Mouse (Mus musculus): Measurements from ENCODE around the gene Tmtc4. TPM values are rescaled to one million over a fixed set of nuclear protein-coding genes. Genes with fewer than 3 reads are reported as not detected.

Gene Tmtc4
- polyA plus RNA-seq, 1 experiment from 2014 or later: 31.4 TPM

- Histone ChIP-seq H3K4me3 (replicated peaks) (no peak overlapping the region), H3K27me3 (no peaks in the 10 kb centered on the region), H3K4me2 (no peak overlapping the region), H3K27ac (no peak overlapping the region), H3K4me1 (replicated peaks) (no peaks in the 10 kb centered on the region), H3K36me3 (no peaks in the 10 kb centered on the region), H3K9me3 (no peaks in the 10 kb centered on the region), H3K9ac (replicated peaks) (no peak overlapping the region)
- WGBS: 90% methylated on average over 2 of the region's 2 CpGs
- ATAC-seq (ENCODE audit: insufficient number of reproducible peaks, insufficient read depth, low FRiP score, low TSS enrichment, low read depth): peak; percentile 49; the same call in 1 of the 2 replicates
These were observed 10.1 kb upstream of the Tmtc4 start for GRCm38 (mm10) chr14:122993935-122994334.

GRCm38 (mm10) chr14:122992937-122993336 lies 9.1 kb upstream of the Tmtc4 start:
- Histone ChIP-seq H3K9me3 (no peaks in the 10 kb centered on the region), H3K4me2 (no peak overlapping the region), H3K4me1 (replicated peaks) (no peaks in the 10 kb centered on the region), H3K27ac (no peak overlapping the region), H3K4me3 (replicated peaks) (no peak overlapping the region), H3K27me3 (no peaks in the 10 kb centered on the region), H3K9ac (replicated peaks) (no peak overlapping the region), H3K36me3 (no peaks in the 10 kb centered on the region)
- WGBS: 57% methylated on average over 6 of the region's 6 CpGs
- ATAC-seq (ENCODE audit: insufficient number of reproducible peaks, insufficient read depth, low FRiP score, low TSS enrichment, low read depth): 0 out of 2 replicates have a peak, but pooled peaks have one; percentile 48

- WGBS: 61% methylated on average over 4 of the region's 4 CpGs
- no peak for ATAC-seq (ENCODE audit: insufficient number of reproducible peaks, insufficient read depth, low FRiP score, low TSS enrichment, low read depth)
- Histone ChIP-seq H3K9me3 (no peaks in the 10 kb centered on the region), H3K4me1 (replicated peaks) (no peaks in the 10 kb centered on the region), H3K27ac (no peak overlapping the region), H3K4me2 (no peak overlapping the region), H3K9ac (replicated peaks) (no peak overlapping the region), H3K36me3 (no peaks in the 10 kb centered on the region), H3K4me3 (replicated peaks) (no peak overlapping the region), H3K27me3 (no peaks in the 10 kb centered on the region)
These were observed 6.8 kb upstream of the Tmtc4 start for GRCm38 (mm10) chr14:122990521-122991052.

GRCm38 (mm10) chr14:122986404-122986803 lies 2.6 kb upstream of the Tmtc4 start:
- Histone ChIP-seq H3K4me3 (replicated peaks) (no peak overlapping the region), H3K4me1 (replicated peaks) (peaks cover 20% of the 10 kb centered on the region), H3K9me3 (no peaks in the 10 kb centered on the region), H3K27me3 (no peaks in the 10 kb centered on the region), H3K36me3 (no peaks in the 10 kb centered on the region), H3K27ac (no peak overlapping the region), H3K4me2 (no peak overlapping the region), H3K9ac (replicated peaks) (no peak overlapping the region)
- no peak for ATAC-seq (ENCODE audit: insufficient number of reproducible peaks, insufficient read depth, low FRiP score, low TSS enrichment, low read depth)
- 79% methylated on average over 2 of the region's 2 CpGs for WGBS

GRCm38 (mm10) chr14:122982571-122983225 lies 1.1 kb downstream of the Tmtc4 start:
- peaks cover 23% of the 10 kb centered on the region for H3K4me1 ChIP-seq (replicated peaks)
- ATAC-seq (ENCODE audit: insufficient number of reproducible peaks, insufficient read depth, low FRiP score, low TSS enrichment, low read depth): peak; percentile 85
- no peaks in the 10 kb centered on the region for H3K27me3 ChIP-seq
- H3K9me3 ChIP-seq: no peaks in the 10 kb centered on the region
- H3K27ac ChIP-seq: peak overlapping the region; percentile 95
- H3K36me3 ChIP-seq: no peaks in the 10 kb centered on the region
- peak overlapping the region; percentile 90 for H3K9ac ChIP-seq (replicated peaks)
- H3K4me3 ChIP-seq (replicated peaks): peak overlapping the region; percentile 83
- peak overlapping the region; percentile 84 for H3K4me2 ChIP-seq
- under 1% methylated on average over 55 of the region's 63 CpGs for WGBS

- Histone ChIP-seq H3K27me3 (no peaks in the 10 kb centered on the region), H3K4me3 (replicated peaks) (peak overlapping the region; percentile 83), H3K9ac (replicated peaks) (peak overlapping the region; percentile 90), H3K36me3 (no peaks in the 10 kb centered on the region), H3K4me2 (peak overlapping the region; percentile 84), H3K9me3 (no peaks in the 10 kb centered on the region), H3K27ac (no peak overlapping the region), H3K4me1 (replicated peaks) (peaks cover 23% of the 10 kb centered on the region)
- WGBS: 49% methylated on average over 8 of the region's 8 CpGs
- no peak for ATAC-seq (ENCODE audit: insufficient number of reproducible peaks, insufficient read depth, low FRiP score, low TSS enrichment, low read depth)
These were observed 1.9 kb downstream of the Tmtc4 start for GRCm38 (mm10) chr14:122981831-122982485.

- Histone ChIP-seq H3K4me3 (replicated peaks) (no peak overlapping the region), H3K27ac (no peak overlapping the region), H3K9me3 (no peaks in the 10 kb centered on the region), H3K36me3 (no peaks in the 10 kb centered on the region), H3K4me2 (no peak overlapping the region), H3K27me3 (no peaks in the 10 kb centered on the region), H3K9ac (replicated peaks) (no peak overlapping the region), H3K4me1 (replicated peaks) (peaks cover 17% of the 10 kb centered on the region)
- 86% methylated on average over 3 of the region's 3 CpGs for WGBS
- ATAC-seq (ENCODE audit: insufficient number of reproducible peaks, insufficient read depth, low FRiP score, low TSS enrichment, low read depth): no peak
These were observed 5.0 kb downstream of the Tmtc4 start for GRCm38 (mm10) chr14:122978871-122979270.

- Histone ChIP-seq H3K9me3 (no peaks in the 10 kb centered on the region), H3K9ac (replicated peaks) (no peak overlapping the region), H3K4me3 (replicated peaks) (no peak overlapping the region), H3K4me2 (no peak overlapping the region), H3K36me3 (peaks cover 7% of the 10 kb centered on the region), H3K27me3 (no peaks in the 10 kb centered on the region), H3K27ac (no peak overlapping the region), H3K4me1 (replicated peaks) (peaks cover 15% of the 10 kb centered on the region)
- ATAC-seq (ENCODE audit: insufficient number of reproducible peaks, insufficient read depth, low FRiP score, low TSS enrichment, low read depth): no peak
- 77% methylated on average over 1 of the region's 1 CpGs for WGBS
These were observed 6.1 kb downstream of the Tmtc4 start for GRCm38 (mm10) chr14:122977797-122978140.

- Histone ChIP-seq H3K36me3 (peaks cover 12% of the 10 kb centered on the region), H3K27me3 (no peaks in the 10 kb centered on the region), H3K9me3 (no peaks in the 10 kb centered on the region), H3K4me1 (replicated peaks) (peaks cover 12% of the 10 kb centered on the region), H3K4me2 (no peak overlapping the region), H3K4me3 (replicated peaks) (no peak overlapping the region), H3K9ac (replicated peaks) (no peak overlapping the region), H3K27ac (no peak overlapping the region)
- 83% methylated on average over 9 of the region's 9 CpGs for WGBS
- ATAC-seq (ENCODE audit: insufficient number of reproducible peaks, insufficient read depth, low FRiP score, low TSS enrichment, low read depth): no peak
These were observed 6.6 kb downstream of the Tmtc4 start for GRCm38 (mm10) chr14:122977056-122977796.

- Histone ChIP-seq H3K27me3 (no peaks in the 10 kb centered on the region), H3K9ac (replicated peaks) (no peak overlapping the region), H3K9me3 (no peaks in the 10 kb centered on the region), H3K36me3 (peaks cover 34% of the 10 kb centered on the region), H3K4me3 (replicated peaks) (no peak overlapping the region), H3K27ac (no peak overlapping the region), H3K4me2 (no peak overlapping the region), H3K4me1 (replicated peaks) (no peaks in the 10 kb centered on the region)
- ATAC-seq (ENCODE audit: insufficient number of reproducible peaks, insufficient read depth, low FRiP score, low TSS enrichment, low read depth): peak; percentile 47; the same call in 1 of the 2 replicates
- WGBS: 89% methylated on average over 3 of the region's 3 CpGs
These were observed 8.8 kb downstream of the Tmtc4 start for GRCm38 (mm10) chr14:122974854-122975570.

- no peak overlapping the region for H3K4me2 ChIP-seq
- 79% methylated on average over 2 of the region's 2 CpGs for WGBS
- no peaks in the 10 kb centered on the region for H3K9me3 ChIP-seq
- no peak overlapping the region for H3K4me3 ChIP-seq (replicated peaks)
- peaks cover 53% of the 10 kb centered on the region for H3K36me3 ChIP-seq
- no peaks in the 10 kb centered on the region for H3K4me1 ChIP-seq (replicated peaks)
- ATAC-seq (ENCODE audit: insufficient number of reproducible peaks, insufficient read depth, low FRiP score, low TSS enrichment, low read depth): no peak
- H3K9ac ChIP-seq (replicated peaks): no peak overlapping the region
- no peaks in the 10 kb centered on the region for H3K27me3 ChIP-seq
- no peak overlapping the region for H3K27ac ChIP-seq
These were observed 10.7 kb downstream of the Tmtc4 start for GRCm38 (mm10) chr14:122973091-122973490.
